Mouse (Mus musculus) spleen, adult 2 months (tissue): ENCODE measurements around the gene Il17c.

Experiments
- CTCF ChIP-seq: fragments of 200-500 bp; IDR thresholded peaks from 2 replicates; pipeline ENCODE4 v1.5.1; 2011; ENCODE audit warnings: mild to moderate bottlenecking, inconsistent platforms; ENCODE audit not compliant: insufficient read depth, insufficient read length, insufficient replicate concordance; ENCODE audit errors: extremely low read depth
- POLR2A ChIP-seq: fragments of 200-500 bp; IDR thresholded peaks from 2 replicates; pipeline ENCODE4 v1.6.1; 2011; ENCODE audit warnings: low read depth, low read length, inconsistent platforms

DNA sequence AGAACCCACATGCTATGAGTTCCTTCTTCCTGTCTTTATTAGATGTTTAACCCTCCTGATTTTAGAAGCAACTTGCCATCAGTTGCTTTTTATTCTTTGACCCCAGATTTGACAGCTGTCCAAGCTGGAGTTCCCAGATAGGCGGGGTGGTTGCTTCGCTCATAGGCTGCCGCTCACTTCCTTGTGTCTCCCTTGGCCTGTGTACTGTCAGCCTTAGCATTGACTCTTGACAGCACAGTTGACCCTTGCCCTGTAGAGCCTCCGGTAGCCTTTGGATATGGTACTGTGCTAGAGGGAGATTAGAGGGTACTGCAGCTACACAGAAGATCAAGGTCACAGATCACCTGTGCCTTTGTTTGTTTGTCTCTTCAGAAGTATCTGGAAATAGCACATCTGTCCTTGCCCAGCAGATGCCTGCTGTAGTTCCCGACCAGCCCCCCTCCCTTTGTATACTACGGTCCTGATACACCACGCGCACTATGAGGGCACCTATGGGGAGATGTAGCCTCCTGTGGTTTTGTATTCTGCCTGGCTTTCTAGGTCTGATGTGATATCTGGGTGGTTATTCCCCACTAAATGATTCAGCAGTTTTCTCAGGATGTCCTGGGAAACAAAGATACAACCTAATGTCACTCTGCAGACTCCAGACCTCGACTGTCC lies 16.5 kb upstream of the Il17c start:
- no peak for TF ChIP-seq POLR2A
- no peak for TF ChIP-seq CTCF
